Mouse (Mus musculus) heart, postnatal 0 days (tissue): ENCODE data around the gene Efcab11.

ENCODE experiments used
- CTCF ChIP-seq: IDR thresholded peaks from 2 replicates; pipeline ENCODE4 v1.5.1; 2016; ENCODE audit warnings: antibody characterized with exemption, control low read depth, low read depth
- EP300 ChIP-seq: IDR thresholded peaks from 2 replicates; pipeline ENCODE4 v1.6.1; 2016; ENCODE audit warnings: antibody characterized with exemption, low read depth

GRCm38 (mm10) chr12:99837528-99837927 is 46.7 kb downstream of the Efcab11 start:
- TF ChIP-seq CTCF (no peak), EP300 (no peak)
